Mouse (Mus musculus): ENCODE results near the gene Bptf. TPM values are rescaled to one million over a fixed set of nuclear protein-coding genes. Genes with fewer than 3 reads are reported as not detected.
"Not testable (repeated sequence)": the region's sequence is repeated elsewhere in the genome, so short reads cannot be mapped to it uniquely, and the experiment has no call there.

The Bptf gene
- polyA plus RNA-seq, 1 experiment from 2014 or later, result 28.7 TPM

- peaks cover 60% of the 10 kb centered on the region for H3K36me3 ChIP-seq
Measured at GRCm38 (mm10) chr11:106994246-106995085, 137.5 kb downstream of the Bptf start.

GRCm38 (mm10) chr11:106987384-106987783, 144.5 kb downstream of the Bptf start:
- no peaks in the 10 kb centered on the region for H3K9me3 ChIP-seq
- 94% methylated on average over 2 of the region's 2 CpGs for WGBS
- H3K36me3 ChIP-seq, result peaks cover 45% of the 10 kb centered on the region
- no peak overlapping the region for H3K4me3 ChIP-seq
- no peak overlapping the region for H3K4me2 ChIP-seq
- ATAC-seq (ENCODE audit: low read depth), result no peak
- H3K9ac ChIP-seq, result no peak overlapping the region
- no peak overlapping the region for H3K27ac ChIP-seq (replicated peaks)
- H3K27me3 ChIP-seq, result no peaks in the 10 kb centered on the region
- H3K4me1 ChIP-seq (replicated peaks), result no peaks in the 10 kb centered on the region

More at GRCm38 (mm10) chr11:106994246-106995085, 137.5 kb downstream of the Bptf start:
- Histone ChIP-seq H3K9me3 (no peaks in the 10 kb centered on the region), H3K4me2 (no peak overlapping the region), H3K4me3 (no peak overlapping the region), H3K27me3 (no peaks in the 10 kb centered on the region), H3K27ac (replicated peaks) (no peak overlapping the region), H3K4me1 (replicated peaks) (peaks cover 24% of the 10 kb centered on the region), H3K9ac (no peak overlapping the region)
- WGBS, result 86% methylated on average over 3 of the region's 3 CpGs
- ATAC-seq (ENCODE audit: low read depth), result no peak

GRCm38 (mm10) chr11:106985979-106986604, 145.8 kb downstream of the Bptf start:
- H3K4me3 ChIP-seq; ATAC-seq (ENCODE audit: low read depth); H3K9me3 ChIP-seq; H3K9ac ChIP-seq; H3K4me1 ChIP-seq (replicated peaks); H3K27ac ChIP-seq (replicated peaks); H3K27me3 ChIP-seq; H3K4me2 ChIP-seq: not testable (repeated sequence)
- 83% methylated on average over 9 of the region's 9 CpGs for WGBS
- peaks cover 39% of the 10 kb centered on the region for H3K36me3 ChIP-seq

Other genes starting within 250 kb of the Bptf start
- gene Smurf2, start 211.4 kb downstream of the Bptf start, polyA plus RNA-seq (2015; fragmentation: Nextera tagmentation; extraction: Ambion mirVana), result 14.1 and 15.1 TPM in 2 replicates
- gene Kpna2, start 132.6 kb downstream of the Bptf start, polyA plus RNA-seq (2015; fragmentation: Nextera tagmentation; extraction: Ambion mirVana), result 165 and 181 TPM in 2 replicates
- gene 1810010H24Rik, start 106.4 kb downstream of the Bptf start, polyA plus RNA-seq (2015; fragmentation: Nextera tagmentation; extraction: Ambion mirVana), result 6.6 TPM in 2 replicates
- 51.7 and 60.6 TPM in 2 replicates for gene Nol11, start 57.3 kb upstream of the Bptf start, polyA plus RNA-seq (2015; fragmentation: Nextera tagmentation; extraction: Ambion mirVana)